Mouse (Mus musculus) adrenal gland, postnatal 25 days (tissue): ENCODE data around the gene Cnn2. TPM values are rescaled to one million over a fixed set of nuclear protein-coding genes. Genes with fewer than 3 reads are reported as not detected.
A peak's percentile ranks its signal among the peaks of the same experiment; 100 is the strongest.

Experiments used
- DNase-seq: peaks from one replicate; pipeline ENCODE4 v3.0.0; 2021; ENCODE audit warnings: mixed read lengths
- total RNA-seq: library from RNA; stranded (reverse); gene quantifications from 2 replicates; pipeline ENCODE4 v1.2.3, GENCODE M21; 2021

Gene Cnn2
- total RNA-seq, 1 experiment from 2014 or later = 28.3 TPM

- no peak for DNase-seq
Measured at GRCm38 (mm10) chr10:79969124-79969568, 19.2 kb upstream of the Cnn2 start.

GRCm38 (mm10) chr10:79970415-79971182 lies 17.8 kb upstream of the Cnn2 start, which contains the start of gene Grin3b:
TSS of gene Grin3b (plus strand) at chr10:79970715.
- DNase-seq = no peak

GRCm38 (mm10) chr10:79971183-79971497 lies 17.2 kb upstream of the Cnn2 start:
- DNase-seq = no peak

- DNase-seq = no peak
Measured at GRCm38 (mm10) chr10:79972831-79973230, 15.6 kb upstream of the Cnn2 start.

GRCm38 (mm10) chr10:79974087-79974486 lies 14.3 kb upstream of the Cnn2 start:
- no peak for DNase-seq

- DNase-seq = no peak
Measured at GRCm38 (mm10) chr10:79974668-79975067, 13.7 kb upstream of the Cnn2 start.

- DNase-seq = no peak
Measured at GRCm38 (mm10) chr10:79976071-79976721, 12.2 kb upstream of the Cnn2 start.

GRCm38 (mm10) chr10:79976722-79977107 lies 11.7 kb upstream of the Cnn2 start:
- no peak for DNase-seq

- DNase-seq = no peak
Measured at GRCm38 (mm10) chr10:79977324-79977723, 11.1 kb upstream of the Cnn2 start.

GRCm38 (mm10) chr10:79978061-79978460 lies 10.3 kb upstream of the Cnn2 start:
- no peak for DNase-seq

GRCm38 (mm10) chr10:79979401-79980155 lies 8.8 kb upstream of the Cnn2 start:
- DNase-seq = no peak

GRCm38 (mm10) chr10:79983205-79983604 lies 5.2 kb upstream of the Cnn2 start:
- no peak for DNase-seq

- DNase-seq = peak; percentile 70
Measured at GRCm38 (mm10) chr10:79983670-79984069, 4.7 kb upstream of the Cnn2 start.

GRCm38 (mm10) chr10:79984195-79984816 lies 4.1 kb upstream of the Cnn2 start, which contains the start of gene Tmem259:
TSS of gene Tmem259 (minus strand) at chr10:79984330.
- peak; percentile 90 for DNase-seq

- DNase-seq = peak; percentile 87
Measured at GRCm38 (mm10) chr10:79984871-79985270, 3.5 kb upstream of the Cnn2 start.

- no peak for DNase-seq
Measured at GRCm38 (mm10) chr10:79985334-79986231, 2.8 kb upstream of the Cnn2 start.

GRCm38 (mm10) chr10:79986232-79986878 lies 2.0 kb upstream of the Cnn2 start:
- DNase-seq = peak; percentile 76

GRCm38 (mm10) chr10:79986963-79987362 lies 1.4 kb upstream of the Cnn2 start:
- DNase-seq = peak; percentile 85

GRCm38 (mm10) chr10:79987771-79988505 lies 446 bp upstream of the Cnn2 start:
- DNase-seq = no peak

- no peak for DNase-seq
Measured at GRCm38 (mm10) chr10:79989272-79989786, 945 bp downstream of the Cnn2 start.
